Mouse (Mus musculus) ES-E14 (cell line): Measurements from ENCODE around the gene Otulin. TPM values are rescaled to one million over a fixed set of nuclear protein-coding genes. Genes with fewer than 3 reads are reported as not detected.
A peak's percentile ranks its signal among the peaks of the same experiment; 100 is the strongest.

Experiments used
- DNase-seq: peaks from one replicate; pipeline ENCODE4 v3.0.0-alpha.2; 2013; ENCODE audit warnings: low read depth, low spot score
- H3K27ac ChIP-seq: 2 replicates; pipeline ENCODE4 v1.5.1; 2012; ENCODE audit warnings: low read depth, mild to moderate bottlenecking, low read length, moderate library complexity, mixed read lengths; ENCODE audit not compliant: poor library complexity, insufficient read depth, severe bottlenecking
- H3K36me3 ChIP-seq: 2 replicates; pipeline ENCODE4 v1.6.1; 2012; ENCODE audit warnings: mild to moderate bottlenecking, low read length, moderate library complexity, mixed read lengths; ENCODE audit not compliant: control insufficient read depth, poor library complexity, insufficient read depth, severe bottlenecking
- H3K4me1 ChIP-seq, 2 experiments: fragments of 150-350 bp in 1 of 2; sonication (generic) in 1 of 2; 2 replicates each; pipeline ENCODE4 v1.6.1; 2012; ENCODE audit warnings: low read length in 2 of 2, mild to moderate bottlenecking in 1 of 2, mixed read lengths in 1 of 2; ENCODE audit not compliant: control insufficient read depth in 2 of 2, insufficient read depth in 2 of 2, poor library complexity in 1 of 2
- H3K4me3 ChIP-seq, 2 experiments: fragments of 150-350 bp in 1 of 2; sonication (generic) in 1 of 2; 2 replicates each; pipeline ENCODE4 v1.5.1; 2012; ENCODE audit warnings: low read length in 2 of 2, low read depth in 1 of 2, mild to moderate bottlenecking in 1 of 2, mixed read lengths in 1 of 2; ENCODE audit not compliant: insufficient read depth in 1 of 2, poor library complexity in 1 of 2, severe bottlenecking in 1 of 2
- H3K9ac ChIP-seq: 2 replicates; pipeline ENCODE4 v1.6.1; 2012; ENCODE audit warnings: low read depth, mild to moderate bottlenecking, low read length, mixed read lengths; ENCODE audit not compliant: poor library complexity, insufficient read depth, severe bottlenecking
- H3K9me3 ChIP-seq: fragments of 150-350 bp; sonication (generic); 2 replicates; pipeline ENCODE4 v1.6.1; 2012; ENCODE audit warnings: low read depth, mild to moderate bottlenecking, low read length; ENCODE audit not compliant: control insufficient read depth, insufficient read depth
- CHD2 ChIP-seq: IDR thresholded peaks from 2 replicates; pipeline ENCODE4 v1.6.1; 2014; ENCODE audit warnings: mild to moderate bottlenecking, low read depth, low read length, inconsistent platforms
- HCFC1 ChIP-seq: IDR thresholded peaks from 2 replicates; pipeline ENCODE4 v1.6.1; 2012; ENCODE audit warnings: low read length, inconsistent platforms, borderline replicate concordance; ENCODE audit not compliant: insufficient read depth
- MAFK ChIP-seq: IDR thresholded peaks from 2 replicates; pipeline ENCODE4 v1.6.1; 2014; ENCODE audit warnings: mild to moderate bottlenecking, low read depth, low read length, inconsistent platforms; ENCODE audit not compliant: insufficient read depth
- ZC3H11A ChIP-seq: IDR thresholded peaks from 2 replicates; pipeline ENCODE4 v1.6.1; 2012; ENCODE audit warnings: low read depth, mild to moderate bottlenecking, inconsistent platforms, low read length, borderline replicate concordance
- ZNF384 ChIP-seq: IDR thresholded peaks from 2 replicates; pipeline ENCODE4 v1.6.1; 2012; ENCODE audit warnings: low read depth, low read length, inconsistent platforms
- in situ Hi-C, 2 experiments: fragments of 600-800 bp; cut with MboI; formaldehyde crosslinking; loops; one replicate each; pipeline ENCODE4 v1.15.1; 2025; ENCODE audit warnings: low sequenced_read_pairs in 2 of 2, inconsistent platforms in 1 of 2; ENCODE audit not compliant: unreplicated experiment in 2 of 2
- total RNA-seq: library from RNA; depleted of rRNA; stranded (reverse); fragments of 300-350 nt; gene quantifications from 2 replicates; pipeline ENCODE4 v1.2.3, GENCODE M21; 2012

Gene Otulin
- total RNA-seq, 1 experiment: 28.0 TPM

GRCm38 (mm10) chr15:27625014-27625889, 5.2 kb downstream of the Otulin start:
- TF ChIP-seq ZC3H11A (no peak), HCFC1 (no peak), MAFK (no peak), CHD2 (no peak), ZNF384 (no peak)
- 0 out of 2 replicates have a peak overlapping the region, but pooled peaks have one; percentile 14 for H3K9ac ChIP-seq
- H3K4me1 ChIP-seq: peaks cover 0 to 9% of the 10 kb centered on the region in 2 experiments; a peak in 1 of 4 replicates
- in situ Hi-C loops: no loop called here
- no peak for DNase-seq
- peaks cover 11% of the 10 kb centered on the region; the same call in 1 of the 2 replicates for H3K36me3 ChIP-seq
- no peak overlapping the region for H3K4me3 ChIP-seq
- no peaks in the 10 kb centered on the region for H3K9me3 ChIP-seq
- H3K27ac ChIP-seq: no peak overlapping the region

- H3K4me1 ChIP-seq: peaks cover 0 to 5% of the 10 kb centered on the region in 2 experiments; a peak in 1 of 4 replicates
- H3K4me3 ChIP-seq: no peak overlapping the region
- DNase-seq: no peak
- TF ChIP-seq MAFK: no peak
- TF ChIP-seq CHD2: no peak
- no peak for TF ChIP-seq ZNF384
- no peak overlapping the region for H3K9ac ChIP-seq
- H3K36me3 ChIP-seq: peaks cover 17% of the 10 kb centered on the region
- H3K27ac ChIP-seq: no peak overlapping the region
- H3K9me3 ChIP-seq: no peaks in the 10 kb centered on the region
- in situ Hi-C loops: no loop called here
These were observed 7.2 kb downstream of the Otulin start for GRCm38 (mm10) chr15:27623286-27623685.

GRCm38 (mm10) chr15:27620475-27621185, 9.9 kb downstream of the Otulin start:
- H3K4me1 ChIP-seq: no peaks in the 10 kb centered on the region
- peaks cover 19% of the 10 kb centered on the region for H3K36me3 ChIP-seq
- H3K4me3 ChIP-seq: no peak overlapping the region
- no peak overlapping the region for H3K27ac ChIP-seq
- in situ Hi-C loops: no loop called here
- H3K9ac ChIP-seq: no peak overlapping the region
- TF ChIP-seq HCFC1 (no peak), MAFK (no peak), ZC3H11A (no peak), CHD2 (no peak), ZNF384 (no peak)
- no peak for DNase-seq
- H3K9me3 ChIP-seq: no peaks in the 10 kb centered on the region

- H3K9me3 ChIP-seq: no peaks in the 10 kb centered on the region
- H3K9ac ChIP-seq: no peak overlapping the region
- in situ Hi-C loops: no loop called here
- H3K36me3 ChIP-seq: peaks cover 22% of the 10 kb centered on the region
- no peak overlapping the region for H3K27ac ChIP-seq
- H3K4me1 ChIP-seq: no peaks in the 10 kb centered on the region
- no peak for DNase-seq
- TF ChIP-seq MAFK (no peak), CHD2 (no peak), HCFC1 (no peak), ZNF384 (no peak), ZC3H11A (no peak)
- H3K4me3 ChIP-seq: no peak overlapping the region
These were observed 10.8 kb downstream of the Otulin start for GRCm38 (mm10) chr15:27619683-27620082.
